Mouse (Mus musculus): ENCODE measurements around the gene Zswim2. TPM values are rescaled to one million over a fixed set of nuclear protein-coding genes. Genes with fewer than 3 reads are reported as not detected.
"Not testable (repeated sequence)": the region's sequence is repeated elsewhere in the genome, so short reads cannot be mapped to it uniquely, and the experiment has no call there.

The Zswim2 gene
- total RNA-seq (2021): not detected
- long read RNA-seq, experiment 1: 0 reads
- long read RNA-seq, experiment 2: 0 reads

DNA sequence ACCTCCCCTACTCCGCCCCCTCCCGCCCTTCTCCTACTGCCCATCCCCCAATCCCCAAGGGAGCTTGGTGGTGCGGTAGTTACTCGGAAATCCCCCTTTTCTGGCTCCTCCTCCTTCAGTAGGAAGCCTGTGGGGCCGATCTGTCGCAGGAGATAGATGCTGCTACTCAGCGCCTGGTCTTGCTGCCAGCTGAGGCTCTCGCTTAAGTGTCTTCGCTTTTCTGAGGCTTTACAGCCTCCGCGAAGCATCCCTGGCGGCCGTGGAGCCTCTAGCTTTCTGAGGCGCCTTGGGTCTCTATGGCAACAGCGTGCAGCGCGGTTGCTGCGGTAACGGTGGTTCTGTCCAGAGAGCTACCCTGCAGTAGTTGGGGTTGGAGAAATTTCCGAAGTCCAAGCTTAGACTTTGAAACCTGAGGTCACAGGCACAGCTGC is at the start of gene Zswim2:
Gene Zswim2, minus strand, starts transcription at position 298 of the 431 bp plus-strand sequence.
- DNase-seq: peak; percentile 9 to 28

DNA sequence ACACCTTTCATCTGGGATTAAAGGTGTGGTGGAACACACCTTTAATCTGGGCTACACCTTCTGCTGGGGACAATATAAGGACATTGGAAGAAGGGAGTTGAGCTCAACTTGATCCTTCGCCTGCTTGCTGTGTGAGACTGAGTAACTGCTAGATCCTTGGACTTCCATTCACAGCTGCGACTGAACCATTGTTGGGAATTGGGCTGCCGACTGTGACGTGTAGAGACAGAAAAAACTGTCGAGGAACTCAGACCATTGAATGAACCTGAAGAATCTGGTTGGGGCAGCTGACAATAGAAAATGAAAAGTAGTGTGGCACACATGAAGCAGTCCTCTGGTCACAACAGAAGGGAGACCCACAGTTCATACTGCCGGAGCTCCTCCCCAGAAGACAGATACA is 49.2 kb upstream of the Zswim2 start, which contains the start of gene Gm13691:
Gene Gm13691, plus strand, starts transcription at position 301 of the 400 bp plus-strand sequence.
- DNase-seq: not testable (repeated sequence)

DNA sequence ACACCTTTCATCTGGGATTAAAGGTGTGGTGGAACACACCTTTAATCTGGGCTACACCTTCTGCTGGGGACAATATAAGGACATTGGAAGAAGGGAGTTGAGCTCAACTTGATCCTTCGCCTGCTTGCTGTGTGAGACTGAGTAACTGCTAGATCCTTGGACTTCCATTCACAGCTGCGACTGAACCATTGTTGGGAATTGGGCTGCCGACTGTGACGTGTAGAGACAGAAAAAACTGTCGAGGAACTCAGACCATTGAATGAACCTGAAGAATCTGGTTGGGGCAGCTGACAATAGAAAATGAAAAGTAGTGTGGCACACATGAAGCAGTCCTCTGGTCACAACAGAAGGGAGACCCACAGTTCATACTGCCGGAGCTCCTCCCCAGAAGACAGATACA is 43.4 kb upstream of the Zswim2 start, which contains the start of gene Gm13697:
Gene Gm13697, plus strand, starts transcription at position 301 of the 400 bp plus-strand sequence.
- DNase-seq: not testable (repeated sequence)

DNA sequence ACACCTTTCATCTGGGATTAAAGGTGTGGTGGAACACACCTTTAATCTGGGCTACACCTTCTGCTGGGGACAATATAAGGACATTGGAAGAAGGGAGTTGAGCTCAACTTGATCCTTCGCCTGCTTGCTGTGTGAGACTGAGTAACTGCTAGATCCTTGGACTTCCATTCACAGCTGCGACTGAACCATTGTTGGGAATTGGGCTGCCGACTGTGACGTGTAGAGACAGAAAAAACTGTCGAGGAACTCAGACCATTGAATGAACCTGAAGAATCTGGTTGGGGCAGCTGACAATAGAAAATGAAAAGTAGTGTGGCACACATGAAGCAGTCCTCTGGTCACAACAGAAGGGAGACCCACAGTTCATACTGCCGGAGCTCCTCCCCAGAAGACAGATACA is 37.6 kb upstream of the Zswim2 start, which contains the start of gene Gm13694:
Gene Gm13694, plus strand, starts transcription at position 301 of the 400 bp plus-strand sequence.
- not testable (repeated sequence) for DNase-seq

DNA sequence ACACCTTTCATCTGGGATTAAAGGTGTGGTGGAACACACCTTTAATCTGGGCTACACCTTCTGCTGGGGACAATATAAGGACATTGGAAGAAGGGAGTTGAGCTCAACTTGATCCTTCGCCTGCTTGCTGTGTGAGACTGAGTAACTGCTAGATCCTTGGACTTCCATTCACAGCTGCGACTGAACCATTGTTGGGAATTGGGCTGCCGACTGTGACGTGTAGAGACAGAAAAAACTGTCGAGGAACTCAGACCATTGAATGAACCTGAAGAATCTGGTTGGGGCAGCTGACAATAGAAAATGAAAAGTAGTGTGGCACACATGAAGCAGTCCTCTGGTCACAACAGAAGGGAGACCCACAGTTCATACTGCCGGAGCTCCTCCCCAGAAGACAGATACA is 31.8 kb upstream of the Zswim2 start, which contains the start of gene Gm13696:
Gene Gm13696, plus strand, starts transcription at position 301 of the 400 bp plus-strand sequence.
- DNase-seq: not testable (repeated sequence)

DNA sequence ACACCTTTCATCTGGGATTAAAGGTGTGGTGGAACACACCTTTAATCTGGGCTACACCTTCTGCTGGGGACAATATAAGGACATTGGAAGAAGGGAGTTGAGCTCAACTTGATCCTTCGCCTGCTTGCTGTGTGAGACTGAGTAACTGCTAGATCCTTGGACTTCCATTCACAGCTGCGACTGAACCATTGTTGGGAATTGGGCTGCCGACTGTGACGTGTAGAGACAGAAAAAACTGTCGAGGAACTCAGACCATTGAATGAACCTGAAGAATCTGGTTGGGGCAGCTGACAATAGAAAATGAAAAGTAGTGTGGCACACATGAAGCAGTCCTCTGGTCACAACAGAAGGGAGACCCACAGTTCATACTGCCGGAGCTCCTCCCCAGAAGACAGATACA is 26.0 kb upstream of the Zswim2 start, which contains the start of gene Gm13695:
Gene Gm13695, plus strand, starts transcription at position 301 of the 400 bp plus-strand sequence.
- DNase-seq: not testable (repeated sequence)

DNA sequence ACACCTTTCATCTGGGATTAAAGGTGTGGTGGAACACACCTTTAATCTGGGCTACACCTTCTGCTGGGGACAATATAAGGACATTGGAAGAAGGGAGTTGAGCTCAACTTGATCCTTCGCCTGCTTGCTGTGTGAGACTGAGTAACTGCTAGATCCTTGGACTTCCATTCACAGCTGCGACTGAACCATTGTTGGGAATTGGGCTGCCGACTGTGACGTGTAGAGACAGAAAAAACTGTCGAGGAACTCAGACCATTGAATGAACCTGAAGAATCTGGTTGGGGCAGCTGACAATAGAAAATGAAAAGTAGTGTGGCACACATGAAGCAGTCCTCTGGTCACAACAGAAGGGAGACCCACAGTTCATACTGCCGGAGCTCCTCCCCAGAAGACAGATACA is 20.2 kb upstream of the Zswim2 start, which contains the start of gene Gm13693:
Gene Gm13693, plus strand, starts transcription at position 301 of the 400 bp plus-strand sequence.
- DNase-seq: not testable (repeated sequence)

DNA sequence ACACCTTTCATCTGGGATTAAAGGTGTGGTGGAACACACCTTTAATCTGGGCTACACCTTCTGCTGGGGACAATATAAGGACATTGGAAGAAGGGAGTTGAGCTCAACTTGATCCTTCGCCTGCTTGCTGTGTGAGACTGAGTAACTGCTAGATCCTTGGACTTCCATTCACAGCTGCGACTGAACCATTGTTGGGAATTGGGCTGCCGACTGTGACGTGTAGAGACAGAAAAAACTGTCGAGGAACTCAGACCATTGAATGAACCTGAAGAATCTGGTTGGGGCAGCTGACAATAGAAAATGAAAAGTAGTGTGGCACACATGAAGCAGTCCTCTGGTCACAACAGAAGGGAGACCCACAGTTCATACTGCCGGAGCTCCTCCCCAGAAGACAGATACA is 14.4 kb upstream of the Zswim2 start, which contains the start of gene Gm13698:
Gene Gm13698, plus strand, starts transcription at position 301 of the 400 bp plus-strand sequence.
- not testable (repeated sequence) for DNase-seq

DNA sequence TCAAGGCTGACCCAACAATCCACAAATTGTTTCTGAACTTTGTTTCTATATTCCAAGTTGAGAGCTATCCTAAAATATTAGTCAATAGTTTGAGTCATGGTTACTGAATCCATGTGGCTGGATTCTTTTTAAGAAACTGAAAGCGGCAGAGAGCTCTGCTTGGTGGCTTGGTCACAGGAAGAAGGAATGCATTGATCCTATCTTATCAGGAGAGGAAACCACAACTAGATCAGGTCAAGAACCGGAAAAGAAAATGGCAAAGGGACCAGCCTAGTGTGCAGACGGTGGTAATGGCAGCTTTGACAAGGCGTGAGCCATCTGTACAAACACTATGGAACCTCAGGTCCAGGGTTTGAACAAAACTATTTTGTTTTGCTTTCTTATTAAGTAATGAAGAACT is 764 bp upstream of the Zswim2 start:
- DNase-seq: no peak

DNA sequence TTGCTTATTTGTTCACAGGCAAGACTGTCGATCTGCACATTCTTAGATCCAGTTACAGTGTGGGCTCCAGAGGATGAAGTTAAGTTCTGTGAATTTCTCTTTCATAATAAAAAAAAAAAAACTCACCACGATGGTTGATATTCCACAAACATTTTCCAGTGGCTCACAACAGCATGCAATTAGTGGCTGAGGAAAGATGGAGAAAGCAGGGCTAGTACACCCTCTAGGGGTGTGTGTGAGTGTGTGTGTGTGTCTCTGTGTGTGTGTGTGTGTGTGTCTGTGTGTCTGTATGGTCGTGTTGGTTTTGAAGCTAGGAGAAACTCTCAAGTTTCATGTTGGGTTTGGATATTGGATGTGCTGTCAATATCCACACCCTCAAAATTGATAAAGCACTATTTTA is 350 bp upstream of the Zswim2 start:
- DNase-seq: no peak

DNA sequence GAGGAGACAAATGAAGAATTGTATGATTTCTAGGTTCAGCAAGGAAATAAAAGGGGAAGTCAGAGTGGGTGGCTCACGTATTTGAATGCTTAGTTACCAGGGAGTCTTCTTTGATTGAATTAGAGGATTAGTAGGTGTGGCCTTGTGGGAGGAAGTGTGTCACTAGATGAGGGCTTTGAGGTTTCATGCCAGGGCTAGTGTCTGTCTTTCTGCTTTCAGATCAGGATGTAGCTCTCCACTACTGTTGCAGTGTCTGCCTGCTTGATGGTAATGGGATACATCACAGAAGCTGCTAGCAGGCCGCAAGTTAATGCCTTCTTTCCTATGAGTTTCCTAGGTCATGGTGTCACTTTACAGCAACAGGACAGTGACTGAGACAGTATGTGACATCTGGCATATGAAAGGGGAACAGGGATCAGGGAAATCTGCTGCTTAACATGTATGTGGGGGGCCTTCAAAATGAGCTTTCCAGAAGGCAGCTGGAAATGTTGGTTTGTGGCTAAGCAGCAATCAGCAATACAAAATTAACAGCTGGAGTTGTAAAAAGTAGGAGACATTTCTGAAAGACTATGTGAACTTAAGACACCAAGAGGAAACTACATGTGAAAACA is 11.4 kb downstream of the Zswim2 start:
- no peak for DNase-seq

DNA sequence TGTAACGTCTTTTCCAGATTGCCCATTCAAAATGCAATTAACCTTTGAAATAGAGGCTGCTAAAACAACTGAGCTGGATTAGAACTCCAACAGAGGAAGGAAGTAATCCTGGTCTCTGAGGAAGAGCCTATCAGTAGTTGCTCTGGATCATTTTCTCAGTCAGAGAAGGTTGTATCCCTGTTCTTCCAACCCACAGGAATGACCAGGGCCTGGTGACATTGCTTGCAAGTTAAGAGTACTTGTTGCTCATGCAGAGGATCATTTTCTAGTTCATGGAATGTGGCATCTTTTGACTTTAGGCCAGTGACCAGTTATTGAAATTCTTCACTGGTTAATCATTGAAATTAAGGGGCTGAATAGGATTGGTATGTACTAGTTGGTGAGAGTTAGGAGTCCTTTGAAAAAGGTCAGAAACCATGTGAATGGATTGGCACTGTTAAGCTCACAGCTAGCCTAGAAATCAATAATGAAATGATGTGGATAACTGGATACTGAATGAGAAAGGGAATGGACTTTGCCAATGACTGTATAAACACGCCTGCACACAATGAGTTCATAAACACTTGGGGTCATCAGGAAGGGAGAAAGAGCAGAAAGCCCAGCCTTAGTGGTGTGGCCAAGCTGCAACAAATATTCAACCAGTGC is 39.0 kb downstream of the Zswim2 start:
- DNase-seq: no peak

DNA sequence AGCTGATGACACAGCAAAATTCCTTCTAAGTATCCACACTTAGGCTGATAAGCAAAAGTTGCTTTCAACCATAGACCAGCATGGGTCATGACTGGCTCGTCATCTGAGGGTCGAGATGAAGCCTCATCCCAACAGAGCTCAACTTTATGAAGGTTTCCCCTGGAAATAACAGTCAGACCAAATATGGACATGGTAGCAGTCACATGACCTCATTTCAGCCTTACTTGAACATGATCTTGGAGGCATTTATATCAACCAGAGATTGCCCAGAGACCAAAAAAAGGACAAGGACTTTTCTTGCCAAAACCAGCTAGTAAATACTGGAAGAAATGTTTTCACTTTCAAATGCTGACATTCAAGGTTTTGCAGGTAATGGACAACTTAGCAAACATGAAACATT is 47.3 kb downstream of the Zswim2 start:
- DNase-seq: no peak

DNA sequence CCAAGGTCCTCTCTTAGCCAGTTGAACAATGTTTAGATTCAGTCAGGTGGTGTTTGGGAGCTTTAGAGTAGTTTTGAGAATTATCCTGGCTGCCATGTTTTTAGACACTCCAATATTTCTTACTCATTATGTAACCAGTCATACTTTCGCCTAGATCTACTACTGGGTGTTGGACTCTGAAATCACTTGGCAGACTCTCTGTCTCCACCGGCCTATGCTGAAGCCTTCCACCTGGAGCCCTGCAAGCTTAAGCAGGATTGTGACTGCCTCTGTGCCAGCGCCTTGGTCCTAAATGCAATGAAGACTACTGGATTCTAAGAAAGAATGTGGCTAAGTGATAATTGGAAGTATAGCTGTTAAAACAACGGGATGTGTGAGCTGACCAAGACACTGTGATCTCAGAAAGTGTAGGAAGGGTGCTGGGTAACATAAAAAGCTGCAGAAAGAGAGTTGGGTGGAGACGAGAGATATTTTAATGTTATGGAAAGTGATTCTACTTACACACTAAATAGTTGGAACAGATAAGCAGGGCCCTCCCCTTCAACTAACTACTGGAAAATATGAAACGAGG is 57.1 kb downstream of the Zswim2 start:
- DNase-seq: no peak

Other genes with a start within 250 kb of the Zswim2 start
- gene Itgav, start 216.8 kb downstream of the Zswim2 start, total RNA-seq (2021): 100 to 1,000 TPM; 122 to 131 TPM
- 1 to 10 TPM; 3.8 to 4.0 TPM for gene Fam171b, start 128.6 kb downstream of the Zswim2 start, total RNA-seq (2021)
- gene Gm13698, start 14.5 kb upstream of the Zswim2 start, total RNA-seq (2021): 1 to 10 TPM; 1.5 to 1.7 TPM
- gene Gm13693, start 20.3 kb upstream of the Zswim2 start, total RNA-seq (2021): 1 to 10 TPM; 1.5 to 1.7 TPM
- not detected for gene Gm13695, start 26.1 kb upstream of the Zswim2 start, total RNA-seq (2021)
- 1 to 10 TPM; 1.5 to 1.7 TPM for gene Gm13696, start 31.9 kb upstream of the Zswim2 start, total RNA-seq (2021)
- 1 to 10 TPM; 1.5 to 1.7 TPM for gene Gm13694, start 37.7 kb upstream of the Zswim2 start, total RNA-seq (2021)
- 1 to 10 TPM; 1.5 to 1.7 TPM for gene Gm13697, start 43.5 kb upstream of the Zswim2 start, total RNA-seq (2021)
- gene Gm13691, start 49.3 kb upstream of the Zswim2 start, total RNA-seq (2021): 1 to 10 TPM; 1.5 to 1.7 TPM

Data from adrenal gland, postnatal 36 days (tissue).